Mouse (Mus musculus): ENCODE data around the gene Csmd2. TPM values are rescaled to one million over a fixed set of nuclear protein-coding genes. Genes with fewer than 3 reads are reported as not detected.
"Not testable (repeated sequence)": the region's sequence is repeated elsewhere in the genome, so short reads cannot be mapped to it uniquely, and the experiment has no call there.

The Csmd2 gene
- polyA plus RNA-seq, 1 experiment: 0.03 TPM

DNA sequence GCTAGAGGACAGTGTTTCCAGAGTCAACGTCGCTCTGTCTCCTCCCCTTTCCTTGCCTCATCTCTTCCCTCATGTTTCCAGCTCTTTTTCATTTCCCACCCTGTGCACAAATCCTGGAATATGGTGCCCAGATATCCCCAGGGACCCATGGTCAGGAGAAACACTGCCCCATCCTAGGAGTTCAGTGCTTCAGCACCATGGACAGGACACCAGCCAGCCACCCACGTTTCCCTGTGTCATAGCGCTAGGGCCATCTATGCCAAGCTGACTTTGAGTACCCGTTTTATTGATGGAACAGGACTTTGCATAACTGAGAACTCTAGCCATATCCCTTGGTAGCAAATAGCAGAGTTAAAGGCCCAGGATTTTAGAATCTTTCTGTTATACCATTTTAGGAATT is 55.0 kb downstream of the Csmd2 start:
- Histone ChIP-seq H3K27ac (ENCODE audit: insufficient read depth, low read depth, low read length) (no peak overlapping the region), H3K4me1 (ENCODE audit: control insufficient read depth, insufficient read depth, low read length) (no peaks in the 10 kb centered on the region), H3K4me3 (ENCODE audit: insufficient read depth, low read depth, low read length) (no peak overlapping the region), H3K36me3 (ENCODE audit: control insufficient read depth, insufficient read depth, low read length) (no peaks in the 10 kb centered on the region), H3K27me3 (replicated peaks; ENCODE audit: control insufficient read depth, insufficient read depth, low read length) (no peaks in the 10 kb centered on the region)
- WGBS: 28% methylated on average over 5 of the region's 5 CpGs
- no peak for TF ChIP-seq CTCF (conservative IDR thresholded peaks at IDR 0.05; ENCODE audit: insufficient read depth, insufficient read length, low read depth, low read length)
- peak; percentile 3 for DNase-seq

DNA sequence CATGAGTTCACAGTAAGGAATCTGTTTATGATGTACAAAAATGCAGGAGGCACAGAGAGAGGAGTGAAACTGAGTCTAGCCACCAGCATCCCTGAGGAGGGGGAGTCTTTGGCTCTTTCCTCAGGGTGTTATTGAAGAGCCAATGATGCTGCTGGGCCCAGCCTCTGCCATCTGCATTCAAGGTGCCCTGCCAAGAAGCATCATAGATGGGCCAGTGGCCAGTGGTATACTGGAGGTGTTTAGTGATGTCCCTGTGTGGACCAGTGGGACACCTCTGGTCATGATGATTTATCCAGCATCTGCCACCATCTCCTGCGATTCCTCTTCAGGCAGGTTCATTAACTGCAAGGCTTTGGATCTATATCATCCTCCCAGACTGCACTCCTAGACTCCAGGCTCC is 61.1 kb downstream of the Csmd2 start:
- Histone ChIP-seq H3K36me3 (ENCODE audit: control insufficient read depth, insufficient read depth, low read length) (no peaks in the 10 kb centered on the region), H3K27me3 (replicated peaks; ENCODE audit: control insufficient read depth, insufficient read depth, low read length) (no peaks in the 10 kb centered on the region), H3K27ac (ENCODE audit: insufficient read depth, low read depth, low read length) (no peak overlapping the region), H3K4me1 (ENCODE audit: control insufficient read depth, insufficient read depth, low read length) (no peaks in the 10 kb centered on the region), H3K4me3 (ENCODE audit: insufficient read depth, low read depth, low read length) (no peak overlapping the region)
- TF ChIP-seq POLR2A (IDR thresholded peaks at IDR 0.05; ENCODE audit: low read depth, low read length) (no peak), CTCF (conservative IDR thresholded peaks at IDR 0.05; ENCODE audit: insufficient read depth, insufficient read length, low read depth, low read length) (no peak)
- no peak for DNase-seq
- 70% methylated on average over 1 of the region's 1 CpGs for WGBS

GRCm38 (mm10) chr4:128052701-128053100 is 65.0 kb downstream of the Csmd2 start:
- no peak for TF ChIP-seq CTCF (conservative IDR thresholded peaks at IDR 0.05; ENCODE audit: insufficient read depth, insufficient read length, low read depth, low read length)
- TF ChIP-seq POLR2A (IDR thresholded peaks at IDR 0.05; ENCODE audit: low read depth, low read length): no peak
- no peaks in the 10 kb centered on the region for H3K4me1 ChIP-seq (ENCODE audit: control insufficient read depth, insufficient read depth, low read length)
- H3K27me3 ChIP-seq (replicated peaks; ENCODE audit: control insufficient read depth, insufficient read depth, low read length): no peaks in the 10 kb centered on the region
- no peak overlapping the region for H3K4me3 ChIP-seq (ENCODE audit: insufficient read depth, low read depth, low read length)
- H3K27ac ChIP-seq (ENCODE audit: insufficient read depth, low read depth, low read length): no peak overlapping the region
- no peak for DNase-seq
- H3K36me3 ChIP-seq (ENCODE audit: control insufficient read depth, insufficient read depth, low read length): no peaks in the 10 kb centered on the region
- WGBS: 77% methylated on average over 8 of the region's 8 CpGs

GRCm38 (mm10) chr4:128061274-128061673 is 73.6 kb downstream of the Csmd2 start:
- not testable (repeated sequence) for H3K4me1 ChIP-seq (ENCODE audit: control insufficient read depth, insufficient read depth, low read length); H3K4me3 ChIP-seq (ENCODE audit: insufficient read depth, low read depth, low read length); H3K36me3 ChIP-seq (ENCODE audit: control insufficient read depth, insufficient read depth, low read length); H3K27me3 ChIP-seq (replicated peaks; ENCODE audit: control insufficient read depth, insufficient read depth, low read length); H3K27ac ChIP-seq (ENCODE audit: insufficient read depth, low read depth, low read length); DNase-seq
- WGBS: 77% methylated on average over 2 of the region's 2 CpGs

DNA sequence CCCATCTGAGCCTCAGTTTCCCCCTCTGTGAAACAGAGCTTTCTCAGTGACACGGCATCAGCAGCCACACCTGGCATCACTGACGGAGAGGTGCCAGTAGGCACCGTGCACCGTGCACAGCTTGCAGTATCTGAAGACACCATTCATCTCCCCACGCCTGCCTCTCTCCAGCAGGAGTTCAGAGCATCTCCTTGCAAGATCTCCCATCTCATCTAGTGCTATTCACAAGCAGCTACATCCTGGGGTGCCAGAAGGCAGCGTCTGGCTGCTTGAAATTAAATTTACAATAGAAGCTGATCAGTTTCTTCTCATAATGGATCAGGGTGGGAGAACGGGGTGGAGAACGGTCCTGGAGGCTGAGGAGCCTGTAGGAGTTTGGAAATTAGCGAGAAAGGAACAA is 79.5 kb downstream of the Csmd2 start:
- H3K36me3 ChIP-seq (ENCODE audit: control insufficient read depth, insufficient read depth, low read length): no peaks in the 10 kb centered on the region
- no peak overlapping the region for H3K4me3 ChIP-seq (ENCODE audit: insufficient read depth, low read depth, low read length)
- no peaks in the 10 kb centered on the region for H3K27me3 ChIP-seq (replicated peaks; ENCODE audit: control insufficient read depth, insufficient read depth, low read length)
- no peak for DNase-seq
- H3K4me1 ChIP-seq (ENCODE audit: control insufficient read depth, insufficient read depth, low read length): no peaks in the 10 kb centered on the region
- TF ChIP-seq POLR2A (IDR thresholded peaks at IDR 0.05; ENCODE audit: low read depth, low read length) (no peak), CTCF (conservative IDR thresholded peaks at IDR 0.05; ENCODE audit: insufficient read depth, insufficient read length, low read depth, low read length) (no peak)
- no peak overlapping the region for H3K27ac ChIP-seq (ENCODE audit: insufficient read depth, low read depth, low read length)
- 85% methylated on average over 9 of the region's 9 CpGs for WGBS

DNA sequence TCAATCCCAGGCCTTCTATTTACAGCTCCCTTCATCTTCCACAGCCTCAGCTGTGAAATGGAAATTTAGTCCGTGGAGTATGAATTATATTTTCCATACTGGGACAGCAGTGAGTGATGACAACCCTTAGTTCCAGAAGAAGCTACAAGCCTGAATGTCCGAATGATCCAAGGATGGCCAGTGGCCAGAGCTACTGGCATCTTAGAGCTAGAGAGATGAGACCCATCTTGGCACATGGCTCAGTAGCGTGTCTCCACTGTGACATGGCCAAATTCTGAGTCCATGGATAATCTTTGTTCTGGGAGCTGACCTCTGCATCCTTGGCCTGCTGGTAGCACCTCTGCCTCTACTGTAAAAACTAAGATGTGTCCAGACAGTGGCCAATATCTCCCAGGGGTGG is 96.8 kb downstream of the Csmd2 start:
- TF ChIP-seq CTCF (conservative IDR thresholded peaks at IDR 0.05; ENCODE audit: insufficient read depth, insufficient read length, low read depth, low read length) (no peak), POLR2A (IDR thresholded peaks at IDR 0.05; ENCODE audit: low read depth, low read length) (no peak)
- Histone ChIP-seq H3K4me3 (ENCODE audit: insufficient read depth, low read depth, low read length) (no peak overlapping the region), H3K27ac (ENCODE audit: insufficient read depth, low read depth, low read length) (no peak overlapping the region), H3K27me3 (replicated peaks; ENCODE audit: control insufficient read depth, insufficient read depth, low read length) (no peaks in the 10 kb centered on the region), H3K4me1 (ENCODE audit: control insufficient read depth, insufficient read depth, low read length) (no peaks in the 10 kb centered on the region), H3K36me3 (ENCODE audit: control insufficient read depth, insufficient read depth, low read length) (no peaks in the 10 kb centered on the region)
- DNase-seq: no peak
- WGBS: 88% methylated on average over 3 of the region's 3 CpGs

DNA sequence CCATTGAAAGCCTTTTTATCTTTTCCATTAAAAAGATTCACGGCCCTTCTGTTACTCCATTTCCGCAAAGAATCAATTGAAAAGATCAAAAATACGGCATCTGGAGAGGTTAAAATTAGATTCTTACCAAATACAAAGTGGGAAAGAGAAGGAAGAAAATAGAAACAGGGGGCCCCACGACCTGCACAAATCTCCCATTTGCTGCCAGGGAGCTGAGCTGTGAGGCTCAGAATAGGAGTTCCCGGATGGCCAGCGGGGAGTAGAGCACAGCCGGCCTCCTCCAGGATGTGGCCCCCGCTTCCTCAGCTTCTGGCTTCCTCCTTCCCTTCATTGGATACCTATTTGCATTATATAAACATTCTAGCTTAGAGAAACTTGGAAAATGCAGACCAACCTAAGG is 97.4 kb downstream of the Csmd2 start:
- H3K4me3 ChIP-seq (ENCODE audit: insufficient read depth, low read depth, low read length): no peak overlapping the region
- no peaks in the 10 kb centered on the region for H3K27me3 ChIP-seq (replicated peaks; ENCODE audit: control insufficient read depth, insufficient read depth, low read length)
- no peaks in the 10 kb centered on the region for H3K36me3 ChIP-seq (ENCODE audit: control insufficient read depth, insufficient read depth, low read length)
- no peak for DNase-seq
- WGBS: 58% methylated on average over 8 of the region's 8 CpGs
- TF ChIP-seq POLR2A (IDR thresholded peaks at IDR 0.05; ENCODE audit: low read depth, low read length) (no peak), CTCF (conservative IDR thresholded peaks at IDR 0.05; ENCODE audit: insufficient read depth, insufficient read length, low read depth, low read length) (no peak)
- H3K27ac ChIP-seq (ENCODE audit: insufficient read depth, low read depth, low read length): no peak overlapping the region
- no peaks in the 10 kb centered on the region for H3K4me1 ChIP-seq (ENCODE audit: control insufficient read depth, insufficient read depth, low read length)

GRCm38 (mm10) chr4:128087147-128087606 is 99.5 kb downstream of the Csmd2 start:
- Histone ChIP-seq H3K4me3 (ENCODE audit: insufficient read depth, low read depth, low read length) (no peak overlapping the region), H3K27me3 (replicated peaks; ENCODE audit: control insufficient read depth, insufficient read depth, low read length) (no peaks in the 10 kb centered on the region), H3K27ac (ENCODE audit: insufficient read depth, low read depth, low read length) (no peak overlapping the region), H3K4me1 (ENCODE audit: control insufficient read depth, insufficient read depth, low read length) (no peaks in the 10 kb centered on the region), H3K36me3 (ENCODE audit: control insufficient read depth, insufficient read depth, low read length) (no peaks in the 10 kb centered on the region)
- TF ChIP-seq CTCF (conservative IDR thresholded peaks at IDR 0.05; ENCODE audit: insufficient read depth, insufficient read length, low read depth, low read length) (no peak), POLR2A (IDR thresholded peaks at IDR 0.05; ENCODE audit: low read depth, low read length) (no peak)
- 40% methylated on average over 5 of the region's 5 CpGs for WGBS
- no peak for DNase-seq
